Mouse (Mus musculus) midbrain, postnatal 0 days (tissue): Measurements from ENCODE around the gene Ilk. TPM values are rescaled to one million over a fixed set of nuclear protein-coding genes. Genes with fewer than 3 reads are reported as not detected.
"Not testable (repeated sequence)": the region's sequence is repeated elsewhere in the genome, so short reads cannot be mapped to it uniquely, and the experiment has no call there.

ENCODE experiments used
- ATAC-seq: fragments of 200-750 bp; cut with Nextera tagmentation; 2 replicates; pipeline ENCODE4 v1.8.0; 2017; ENCODE audit warnings: moderate number of reproducible peaks, mild to moderate bottlenecking, moderate TSS enrichment, moderate library complexity; ENCODE audit not compliant: low FRiP score
- DNase-seq: peaks from one replicate; pipeline ENCODE4 v3.0.0-alpha.2; 2015; ENCODE audit warnings: low spot score
- H3K27ac ChIP-seq: fragments of 300-500 bp; sonication (generic); 2 replicates; pipeline ENCODE4 v1.5.1; 2014; ENCODE audit warnings: low read depth, mild to moderate bottlenecking, low read length, mixed read lengths
- H3K27me3 ChIP-seq: fragments of 300-500 bp; sonication (generic); 2 replicates; pipeline ENCODE4 v1.6.1; 2014; ENCODE audit warnings: low read length, control low read depth, mixed read lengths; ENCODE audit not compliant: insufficient read depth
- H3K36me3 ChIP-seq: fragments of 300-500 bp; sonication (generic); 2 replicates; pipeline ENCODE4 v1.6.1; 2014; ENCODE audit warnings: low read length, control low read depth, mixed read lengths; ENCODE audit not compliant: insufficient read depth
- H3K4me1 ChIP-seq: fragments of 300-500 bp; sonication (generic); 2 replicates; pipeline ENCODE4 v1.6.1; 2014; ENCODE audit warnings: mild to moderate bottlenecking, control low read depth, antibody characterized with exemption, low read length, mixed read lengths; ENCODE audit not compliant: insufficient read depth
- H3K4me2 ChIP-seq: fragments of 300-500 bp; sonication (generic); 2 replicates; pipeline ENCODE4 v1.6.1; 2014; ENCODE audit warnings: low read depth, mild to moderate bottlenecking, low read length, mixed read lengths; ENCODE audit not compliant: poor library complexity, severe bottlenecking
- H3K4me3 ChIP-seq: fragments of 300-500 bp; sonication (generic); 2 replicates; pipeline ENCODE4 v1.5.1; 2014; ENCODE audit warnings: low read depth, mild to moderate bottlenecking, low read length, moderate library complexity
- H3K9ac ChIP-seq: fragments of 300-500 bp; sonication (generic); replicated peaks from 2 replicates; pipeline ENCODE4 v1.6.1; 2014; ENCODE audit warnings: mild to moderate bottlenecking, low read length, moderate library complexity, mixed read lengths; ENCODE audit not compliant: poor library complexity, severe bottlenecking
- H3K9me3 ChIP-seq: fragments of 300-500 bp; sonication (generic); 2 replicates; pipeline ENCODE4 v1.6.1; 2016; ENCODE audit warnings: low read length, control low read depth
- CTCF ChIP-seq: IDR thresholded peaks from 2 replicates; pipeline ENCODE4 v1.5.1; 2016; ENCODE audit warnings: antibody characterized with exemption, mild to moderate bottlenecking
- WGBS: fragments of 180-500 bp; shearing (Covaris S2); extraction: QIAGEN DNeasy Blood & Tissue Kit; methylation state at CpG from one replicate; pipeline ENCODE4 v1.1.7; 2014; 5-methylcytosine and 5-hydroxymethylcytosine counted together
- polyA plus RNA-seq: library from polyadenylated mRNA; unstranded; fragments of >200 nt; fragmentation: Nextera tagmentation; extraction: Ambion mirVana; gene quantifications from 2 replicates; pipeline ENCODE4 v1.2.1, GENCODE M21; 2015
- total RNA-seq: library from RNA; depleted of rRNA; stranded (reverse); fragments of >200 nt; gene quantifications from 2 replicates; pipeline ENCODE4 v1.2.3, GENCODE M21; 2014

Gene Ilk
- total and polyA plus RNA-seq, 2 experiments from 2014 or later: 130 to 139 TPM

- H3K9ac ChIP-seq: no peak overlapping the region
- no peaks in the 10 kb centered on the region for H3K4me1 ChIP-seq
- DNase-seq (no peak), ATAC-seq (no peak)
- WGBS: 76% methylated on average over 2 of the region's 2 CpGs
- no peaks in the 10 kb centered on the region for H3K9me3 ChIP-seq
- H3K27me3 ChIP-seq: no peaks in the 10 kb centered on the region
- no peak overlapping the region for H3K4me2 ChIP-seq
- TF ChIP-seq CTCF: no peak
- H3K27ac ChIP-seq: no peak overlapping the region
- H3K36me3 ChIP-seq: 0 out of 2 replicates have a peak, but pooled peaks cover 4% of the 10 kb centered on the region
- no peak overlapping the region for H3K4me3 ChIP-seq
Measured at GRCm38 (mm10) chr7:105721916-105722315, 14.5 kb upstream of the Ilk start.

- Histone ChIP-seq H3K36me3 (no peaks in the 10 kb centered on the region), H3K4me3 (no peak overlapping the region), H3K4me2 (no peak overlapping the region), H3K9me3 (no peaks in the 10 kb centered on the region), H3K4me1 (no peaks in the 10 kb centered on the region), H3K9ac (no peak overlapping the region), H3K27ac (no peak overlapping the region; the same call in 1 of the 2 replicates), H3K27me3 (no peaks in the 10 kb centered on the region)
- WGBS: 81% methylated on average over 4 of the region's 4 CpGs
- ATAC-seq (peak; percentile 80), DNase-seq (peak; percentile 86)
- peak; percentile 93 for TF ChIP-seq CTCF
Measured at GRCm38 (mm10) chr7:105726144-105726979, 10.0 kb upstream of the Ilk start.

- no peak overlapping the region for H3K9ac ChIP-seq
- H3K27ac ChIP-seq: no peak overlapping the region; the same call in 1 of the 2 replicates
- no peaks in the 10 kb centered on the region for H3K4me1 ChIP-seq
- TF ChIP-seq CTCF: no peak
- no peak overlapping the region for H3K4me3 ChIP-seq
- H3K4me2 ChIP-seq: no peak overlapping the region
- no peaks in the 10 kb centered on the region for H3K9me3 ChIP-seq
- no peak for DNase-seq
- WGBS: 89% methylated on average over 4 of the region's 4 CpGs
- H3K36me3 ChIP-seq: no peaks in the 10 kb centered on the region
- no peak for ATAC-seq
- no peaks in the 10 kb centered on the region for H3K27me3 ChIP-seq
Measured at GRCm38 (mm10) chr7:105726980-105727325, 9.4 kb upstream of the Ilk start.

DNA sequence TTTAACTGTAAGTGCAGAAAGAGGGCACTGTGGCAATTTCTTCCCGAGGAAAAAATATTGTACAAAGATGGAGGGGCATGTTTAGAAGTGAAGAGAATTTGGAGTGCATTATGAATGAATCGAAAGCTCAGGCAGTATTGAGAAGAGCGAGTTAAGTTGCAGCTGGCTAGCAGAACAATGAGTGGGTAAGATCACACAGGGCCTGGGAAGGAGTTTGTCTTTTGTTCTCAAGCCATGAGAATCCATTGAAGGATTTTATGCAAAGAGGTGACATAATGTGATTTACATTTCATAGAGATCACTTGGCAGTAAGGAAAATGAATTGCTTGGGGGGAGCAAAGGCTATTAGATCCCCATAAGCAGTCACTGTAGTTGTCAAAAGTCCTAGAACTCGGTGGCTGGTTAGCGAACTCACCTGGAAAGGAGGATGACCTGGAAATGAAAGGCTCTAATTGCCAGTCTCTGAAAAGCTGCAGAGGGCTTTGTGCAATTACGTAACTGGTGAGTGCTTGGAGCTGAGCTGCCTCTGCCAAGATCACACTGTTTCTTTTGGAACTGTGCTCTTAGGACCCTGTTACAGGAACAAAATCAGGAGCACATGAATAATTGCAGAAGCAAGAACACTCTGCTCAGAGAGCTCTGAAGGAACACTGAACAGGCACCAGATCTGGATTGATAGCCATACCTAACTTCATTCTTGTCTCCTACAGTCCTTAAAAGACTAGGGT lies 7.5 kb upstream of the Ilk start:
- no peak for ATAC-seq

GRCm38 (mm10) chr7:105733836-105734235 lies 2.6 kb upstream of the Ilk start:
- no peak for ATAC-seq
- WGBS: 95% methylated on average over 11 of the region's 11 CpGs

More for the DNA sequence above, 7.5 kb upstream of the Ilk start:
- Histone ChIP-seq H3K27ac (peak overlapping the region; percentile 14; the same call in 1 of the 2 replicates), H3K9me3 (no peaks in the 10 kb centered on the region), H3K9ac (no peak overlapping the region; the same call in 1 of the 2 replicates), H3K27me3 (no peaks in the 10 kb centered on the region), H3K4me3 (no peak overlapping the region), H3K4me2 (no peak overlapping the region), H3K4me1 (no peaks in the 10 kb centered on the region), H3K36me3 (peaks cover 14% of the 10 kb centered on the region)
- peak; percentile 40 for DNase-seq
- WGBS: 28% methylated on average over 6 of the region's 6 CpGs
- peak; percentile 39; the same call in 1 of the 2 replicates for TF ChIP-seq CTCF

DNA sequence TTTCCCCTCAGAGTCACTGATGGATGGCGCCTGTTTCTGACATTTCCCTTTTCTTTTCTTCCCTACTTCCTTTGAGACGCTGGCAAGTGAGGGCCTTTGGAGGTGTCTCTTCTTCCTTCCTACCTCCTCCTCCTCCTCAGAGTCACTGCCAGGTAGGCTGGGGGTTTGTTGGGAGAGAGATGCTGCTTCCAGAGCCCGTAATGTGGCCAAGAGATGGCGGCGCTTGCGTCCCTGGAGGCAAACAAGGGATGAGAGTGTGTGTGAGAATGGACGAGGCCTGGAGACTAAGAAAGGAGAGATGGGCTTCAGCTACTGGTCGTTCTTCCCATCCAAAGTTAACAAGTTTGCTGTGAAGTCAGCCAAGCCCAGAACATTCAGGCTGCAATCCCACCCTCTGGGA lies 1.6 kb upstream of the Ilk start:
- no peaks in the 10 kb centered on the region for H3K9me3 ChIP-seq
- 91% methylated on average over 8 of the region's 8 CpGs for WGBS
- ATAC-seq (no peak), DNase-seq (no peak)
- peaks cover 6% of the 10 kb centered on the region; the same call in 1 of the 2 replicates for H3K4me1 ChIP-seq
- no peak overlapping the region for H3K4me2 ChIP-seq
- H3K36me3 ChIP-seq: peaks cover 20% of the 10 kb centered on the region
- H3K9ac ChIP-seq: no peak overlapping the region
- no peaks in the 10 kb centered on the region for H3K27me3 ChIP-seq
- no peak overlapping the region for H3K27ac ChIP-seq
- H3K4me3 ChIP-seq: no peak overlapping the region
- no peak for TF ChIP-seq CTCF

More at GRCm38 (mm10) chr7:105733836-105734235, 2.6 kb upstream of the Ilk start:
- Histone ChIP-seq H3K9ac (no peak overlapping the region), H3K27me3 (no peaks in the 10 kb centered on the region), H3K4me3 (no peak overlapping the region), H3K27ac (no peak overlapping the region), H3K4me2 (no peak overlapping the region), H3K9me3 (no peaks in the 10 kb centered on the region), H3K36me3 (peaks cover 20% of the 10 kb centered on the region), H3K4me1 (peaks cover 6% of the 10 kb centered on the region; the same call in 1 of the 2 replicates)
- DNase-seq: no peak
- no peak for TF ChIP-seq CTCF

GRCm38 (mm10) chr7:105735464-105735863 lies 928 bp upstream of the Ilk start:
- not testable (repeated sequence) for H3K27me3 ChIP-seq, H3K27ac ChIP-seq
- 49% methylated on average over 4 of the region's 4 CpGs for WGBS

More at GRCm38 (mm10) chr7:105735464-105735863, 928 bp upstream of the Ilk start:
- Histone ChIP-seq H3K36me3 (peaks cover 24% of the 10 kb centered on the region), H3K4me3 (peak overlapping the region; percentile 84), H3K4me2 (peak overlapping the region; percentile 95), H3K9ac (peak overlapping the region; percentile 72; the same call in 1 of the 2 replicates)
- DNase-seq, H3K4me1 ChIP-seq, H3K9me3 ChIP-seq, ATAC-seq: not testable (repeated sequence)
